Mouse (Mus musculus) limb, embryonic 13.5 days (tissue): ENCODE data around the gene Kcnip2. TPM values are rescaled to one million over a fixed set of nuclear protein-coding genes. Genes with fewer than 3 reads are reported as not detected.
A peak's percentile ranks its signal among the peaks of the same experiment; 100 is the strongest.

ENCODE experiments used
- ATAC-seq: fragments of 200-750 bp; cut with Nextera tagmentation; 2 replicates; pipeline ENCODE4 v1.8.0; 2017; ENCODE audit warnings: low read depth, moderate number of reproducible peaks, moderate TSS enrichment; ENCODE audit not compliant: low FRiP score
- H3K27ac ChIP-seq: fragments of 300-500 bp; sonication (generic); 2 replicates; pipeline ENCODE4 v1.5.1; 2015; ENCODE audit warnings: inconsistent platforms, mild to moderate bottlenecking, moderate library complexity
- H3K27me3 ChIP-seq: fragments of 300-500 bp; sonication (generic); 2 replicates; pipeline ENCODE4 v1.6.1; 2015; ENCODE audit warnings: mild to moderate bottlenecking, inconsistent platforms
- H3K36me3 ChIP-seq: fragments of 300-500 bp; sonication (generic); 2 replicates; pipeline ENCODE4 v1.6.1; 2015; ENCODE audit warnings: inconsistent platforms, mild to moderate bottlenecking, moderate library complexity
- H3K4me1 ChIP-seq: fragments of 300-500 bp; sonication (generic); 2 replicates; pipeline ENCODE4 v1.6.1; 2015; ENCODE audit warnings: inconsistent platforms
- H3K4me2 ChIP-seq: fragments of 300-500 bp; sonication (generic); replicated peaks from 2 replicates; pipeline ENCODE4 v1.6.1; 2015; ENCODE audit warnings: inconsistent platforms, mild to moderate bottlenecking, moderate library complexity
- H3K4me3 ChIP-seq: fragments of 300-500 bp; sonication (generic); 2 replicates; pipeline ENCODE4 v1.5.1; 2015; ENCODE audit warnings: moderate library complexity, mild to moderate bottlenecking, inconsistent platforms
- H3K9ac ChIP-seq: fragments of 300-500 bp; sonication (generic); 2 replicates; pipeline ENCODE4 v1.6.1; 2015; ENCODE audit warnings: mild to moderate bottlenecking, inconsistent platforms
- H3K9me3 ChIP-seq: fragments of 300-500 bp; sonication (generic); 2 replicates; pipeline ENCODE4 v1.6.1; 2016; ENCODE audit warnings: inconsistent platforms
- WGBS: fragments of 180-500 bp; shearing (Covaris S2); methylation state at CpG from one replicate; pipeline ENCODE4 v1.1.7; 2015; 5-methylcytosine and 5-hydroxymethylcytosine counted together
- polyA plus RNA-seq: library from polyadenylated mRNA; unstranded; fragments of >200 nt; fragmentation: Nextera tagmentation; extraction: Ambion mirVana; gene quantifications from 2 replicates; pipeline ENCODE4 v1.2.1, GENCODE M21; 2015

Kcnip2 gene
- polyA plus RNA-seq, 1 experiment from 2014 or later = 0.55 TPM

DNA sequence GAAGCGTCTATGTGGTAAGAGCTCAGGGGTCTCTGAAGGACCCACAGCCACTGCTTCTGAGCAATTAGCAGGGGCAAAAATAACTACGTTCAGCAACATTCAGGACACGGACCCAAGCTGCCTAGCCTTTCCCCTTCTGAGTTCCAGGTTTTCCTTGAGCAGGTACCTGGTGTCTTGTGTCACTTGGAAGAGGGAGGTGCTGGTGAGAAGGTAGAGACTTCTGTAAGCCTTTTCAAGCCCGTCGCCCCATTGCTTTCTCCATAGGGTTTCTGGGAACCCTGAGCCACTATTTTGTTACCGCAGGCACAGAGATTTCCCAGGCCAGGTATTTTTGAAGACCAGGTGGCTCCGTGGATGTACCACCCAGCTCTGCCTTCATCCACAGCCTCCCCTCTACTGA is 72.2 kb downstream of the Kcnip2 start:
- H3K4me2 ChIP-seq = peak overlapping the region; percentile 93
- H3K4me1 ChIP-seq = peaks cover 63% of the 10 kb centered on the region
- ATAC-seq = no peak
- H3K27ac ChIP-seq = no peak overlapping the region
- peak overlapping the region; percentile 53; the same call in 1 of the 2 replicates for H3K4me3 ChIP-seq
- 13% methylated on average over 7 of the region's 7 CpGs for WGBS
- peaks cover 81% of the 10 kb centered on the region for H3K27me3 ChIP-seq
- H3K9me3 ChIP-seq = no peaks in the 10 kb centered on the region
- H3K9ac ChIP-seq = no peak overlapping the region
- H3K36me3 ChIP-seq = no peaks in the 10 kb centered on the region

DNA sequence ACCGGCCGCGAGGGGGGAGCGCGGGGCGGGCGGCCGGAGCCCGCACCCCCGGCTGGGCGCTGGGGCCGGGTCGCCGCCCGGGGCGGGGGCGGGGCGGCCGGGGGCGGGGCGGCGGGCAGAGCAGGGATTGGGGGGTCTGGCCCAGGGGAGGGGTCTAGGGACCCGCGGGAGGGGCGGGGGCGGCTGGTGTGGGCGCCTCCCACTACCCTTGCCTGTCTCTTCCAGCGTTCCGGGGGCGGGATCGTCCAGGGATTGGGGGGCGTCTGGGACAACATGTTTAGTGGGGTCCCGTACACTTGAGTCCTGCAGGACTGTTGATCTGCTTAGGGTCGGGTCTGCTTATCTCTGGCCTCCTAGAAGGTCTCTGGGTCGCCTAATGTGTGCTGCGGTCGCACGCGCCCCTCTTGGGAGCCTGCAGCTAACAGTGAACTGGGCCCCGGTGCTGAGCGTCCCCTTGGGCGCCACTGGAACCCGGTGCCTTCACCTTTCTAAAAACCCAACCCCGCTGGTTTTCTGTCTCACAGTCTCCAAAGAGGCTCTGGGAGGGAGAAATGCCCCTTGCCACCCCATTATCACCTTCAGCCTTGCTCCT is 72.8 kb downstream of the Kcnip2 start:
- no peak for ATAC-seq
- under 1% methylated on average over 18 of the region's 44 CpGs for WGBS
- peaks cover 58% of the 10 kb centered on the region for H3K4me1 ChIP-seq

DNA sequence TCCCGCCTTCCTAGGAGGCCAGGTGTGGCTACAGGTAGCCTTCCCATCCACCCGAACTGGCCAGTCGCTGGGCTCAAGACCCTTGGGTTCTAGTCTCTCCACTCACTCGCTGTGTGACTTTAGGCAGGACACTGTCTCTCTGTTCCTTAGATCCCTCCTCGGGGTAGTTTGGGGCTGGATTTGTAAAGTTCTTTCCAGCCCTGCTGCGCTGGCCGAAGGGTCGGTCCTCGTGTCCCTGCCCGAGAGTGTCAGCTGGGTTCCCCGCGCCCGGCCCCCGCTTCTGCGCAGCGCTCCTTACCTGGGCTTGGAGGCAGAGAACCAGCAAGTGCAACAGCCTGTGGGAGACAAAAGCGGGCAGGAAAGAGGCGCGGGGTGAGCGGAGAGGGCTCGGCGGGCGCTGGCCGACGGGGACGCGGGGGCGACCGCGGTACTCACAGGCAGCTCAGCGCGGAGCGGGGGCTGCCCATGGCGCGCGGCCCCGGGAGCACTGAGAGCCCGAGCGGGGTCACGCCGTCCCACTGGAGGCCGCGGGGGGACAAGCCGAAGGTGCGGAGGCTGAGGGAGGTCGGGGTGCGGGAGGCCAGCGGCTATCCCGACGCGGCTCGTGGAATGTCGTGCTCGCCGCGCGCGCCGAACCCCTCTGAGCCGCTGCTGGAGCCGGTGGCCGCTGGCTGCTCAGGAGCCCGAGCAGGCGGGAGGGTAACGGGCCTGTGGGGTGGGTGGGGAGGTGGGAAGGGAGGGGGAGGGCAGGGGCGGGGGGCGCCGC is 73.5 kb downstream of the Kcnip2 start, which contains the start of gene Fgf8:
Gene Fgf8, minus strand, starts transcription at position 698 of the 766 bp plus-strand sequence.
- Histone ChIP-seq H3K27me3 (peaks cover 93% of the 10 kb centered on the region), H3K4me1 (peaks cover 59% of the 10 kb centered on the region), H3K4me3 (peak within 1 kb of the TSS; percentile 53), H3K36me3 (no peaks in the 10 kb centered on the region), H3K27ac (no peak within 1 kb of the TSS), H3K9me3 (no peaks in the 10 kb centered on the region), H3K4me2 (peak within 1 kb of the TSS; percentile 93), H3K9ac (peak within 1 kb of the TSS; percentile 66)
- ATAC-seq = no peak; the same call in 1 of the 2 replicates
- under 1% methylated on average over 51 of the region's 68 CpGs for WGBS

More for the DNA sequence above, 72.8 kb downstream of the Kcnip2 start:
- Histone ChIP-seq H3K4me2 (peak overlapping the region; percentile 93), H3K4me3 (peak overlapping the region; percentile 53), H3K9me3 (no peaks in the 10 kb centered on the region), H3K36me3 (no peaks in the 10 kb centered on the region), H3K27me3 (peaks cover 86% of the 10 kb centered on the region), H3K27ac (no peak overlapping the region), H3K9ac (peak overlapping the region; percentile 66; the same call in 1 of the 2 replicates)

Other genes starting within 250 kb of the Kcnip2 start
- gene Fbxw4, start 155.7 kb downstream of the Kcnip2 start, polyA plus RNA-seq = 4.5 and 5.6 TPM in 2 replicates
- gene Fgf8, start 73.1 kb downstream of the Kcnip2 start, polyA plus RNA-seq = 2.7 and 3.5 TPM in 2 replicates
- 15.4 and 16.8 TPM in 2 replicates for gene Npm3, start 66.5 kb downstream of the Kcnip2 start, polyA plus RNA-seq
- 66.0 and 68.2 TPM in 2 replicates for gene Mgea5, start 32.2 kb downstream of the Kcnip2 start, polyA plus RNA-seq
- gene Armh3, start 182.4 kb upstream of the Kcnip2 start, polyA plus RNA-seq = 20.5 and 22.1 TPM in 2 replicates
- 7.3 and 8.1 TPM in 2 replicates for gene Hps6, start 187.4 kb upstream of the Kcnip2 start, polyA plus RNA-seq
- 37.8 and 42.6 TPM in 2 replicates for gene Pprc1, start 228.8 kb upstream of the Kcnip2 start, polyA plus RNA-seq
- 114 and 123 TPM in 2 replicates for gene Ldb1, start 229.2 kb upstream of the Kcnip2 start, polyA plus RNA-seq